Mouse (Mus musculus) frontal cortex, postnatal 25 days (tissue): ENCODE data around the gene Spire2.

ENCODE experiments used
- DNase-seq, 2 experiments: peaks; one replicate each; pipeline ENCODE4 v3.0.0; 2022; ENCODE audit warnings: low spot score in 2 of 2

Spire2 gene

DNA sequence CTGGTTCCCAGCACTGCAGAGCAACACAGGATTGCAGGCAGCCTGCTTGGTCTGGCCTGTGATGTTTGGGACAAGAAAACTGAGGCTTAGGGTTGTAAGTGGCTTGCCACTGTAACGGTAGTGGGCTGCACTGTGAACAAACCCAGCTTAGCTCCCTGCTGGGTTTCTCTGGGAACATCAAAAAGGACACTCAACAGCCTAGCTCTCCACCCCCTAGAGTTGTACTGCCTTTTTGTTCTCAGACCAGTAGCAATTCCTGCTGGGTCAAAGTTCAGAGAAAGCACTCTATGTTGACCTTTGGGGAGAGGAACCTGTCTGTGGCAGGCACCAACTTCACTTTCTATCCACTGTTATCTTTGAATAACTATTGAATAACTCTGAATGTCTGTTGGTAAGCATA, 2.0 kb downstream of the Spire2 start:
- DNase-seq: no peak

GRCm38 (mm10) chr8:123337475-123337874, 5.0 kb downstream of the Spire2 start:
- DNase-seq: no peak

DNA sequence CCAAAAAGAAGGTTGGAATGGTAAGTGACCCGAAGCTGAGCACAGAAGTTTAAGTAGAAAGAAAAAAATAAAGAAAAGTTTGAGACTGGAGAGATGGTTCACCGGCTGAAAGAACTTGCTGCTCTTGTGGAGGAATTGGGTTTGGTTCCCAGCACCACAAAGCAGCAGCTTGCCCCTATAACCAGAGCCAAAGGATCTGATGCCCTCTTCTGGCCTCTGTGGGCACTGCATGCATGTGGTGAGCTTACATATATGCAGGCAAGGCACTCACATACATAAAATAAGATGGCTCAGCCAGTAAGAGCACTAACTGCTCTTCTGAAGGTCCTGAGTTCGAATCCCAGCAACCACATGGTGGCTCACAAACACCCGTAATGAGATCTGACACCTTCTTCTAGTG, 7.6 kb downstream of the Spire2 start:
- DNase-seq: no peak

DNA sequence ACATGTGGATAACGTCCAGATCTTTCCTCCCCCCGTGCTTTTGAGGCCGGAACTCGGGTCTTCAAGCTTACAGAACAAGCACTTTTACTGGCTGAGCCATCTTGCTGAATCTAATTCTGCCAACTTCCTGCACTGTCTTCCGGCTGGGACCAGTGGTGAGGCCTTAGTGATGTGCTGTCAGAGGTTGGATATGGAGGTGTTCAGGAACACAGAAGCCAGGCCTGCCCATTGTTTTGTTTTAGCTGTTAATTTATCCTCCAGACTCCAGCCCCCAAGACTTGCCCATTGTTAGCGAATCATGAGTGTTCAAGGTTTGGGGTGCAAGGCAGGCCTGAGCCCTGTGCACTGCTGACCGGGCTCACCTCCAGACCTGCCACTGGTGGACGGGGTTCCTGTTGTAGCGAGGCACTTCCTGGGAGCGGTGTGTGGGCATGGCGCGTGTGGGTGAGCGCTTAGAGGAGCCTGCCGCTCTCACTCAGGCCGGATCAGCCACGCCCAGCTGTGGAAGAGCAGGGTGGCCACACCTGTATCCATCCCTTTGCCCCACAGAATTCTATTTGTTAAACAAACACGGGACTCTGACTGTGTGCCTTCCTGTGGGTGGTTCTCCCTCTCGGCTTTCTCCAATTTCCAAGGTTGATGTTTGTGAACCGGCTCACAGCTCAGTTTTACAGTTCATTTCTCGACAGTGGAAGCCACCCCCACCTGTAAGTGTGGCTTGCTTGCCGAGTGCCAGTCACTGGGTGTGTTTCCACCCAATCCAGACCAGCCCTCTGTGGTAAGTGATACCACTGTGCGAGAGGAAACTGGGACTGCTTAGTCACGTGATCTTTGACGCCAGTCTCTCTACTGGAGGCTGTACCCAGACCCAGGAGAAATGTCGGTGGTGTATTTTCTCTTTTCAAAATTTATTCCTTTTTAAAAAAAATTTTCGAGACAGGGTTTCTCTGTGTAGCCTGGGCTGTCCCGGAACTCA, 8.8 kb downstream of the Spire2 start:
- DNase-seq: no peak

DNA sequence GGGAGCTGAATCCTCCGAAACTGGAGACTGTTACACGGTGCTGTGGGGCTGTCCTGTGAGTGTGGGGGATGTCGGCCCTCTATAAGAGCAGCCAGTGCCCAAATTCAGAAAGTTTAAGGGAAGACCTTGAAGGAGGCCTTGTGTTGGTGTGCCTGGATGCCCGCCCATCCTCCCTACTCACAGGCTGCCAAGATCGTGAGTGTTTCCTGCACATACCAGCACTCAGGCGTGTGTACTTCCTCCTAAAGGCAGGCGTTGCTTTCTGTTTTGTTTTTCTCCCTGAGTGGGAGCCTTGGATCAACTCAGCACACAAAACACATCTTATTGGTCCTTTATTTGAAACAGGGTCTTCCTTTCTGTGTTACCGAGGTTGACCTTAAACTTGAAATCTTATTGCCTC, 9.7 kb downstream of the Spire2 start:
- DNase-seq: no peak

DNA sequence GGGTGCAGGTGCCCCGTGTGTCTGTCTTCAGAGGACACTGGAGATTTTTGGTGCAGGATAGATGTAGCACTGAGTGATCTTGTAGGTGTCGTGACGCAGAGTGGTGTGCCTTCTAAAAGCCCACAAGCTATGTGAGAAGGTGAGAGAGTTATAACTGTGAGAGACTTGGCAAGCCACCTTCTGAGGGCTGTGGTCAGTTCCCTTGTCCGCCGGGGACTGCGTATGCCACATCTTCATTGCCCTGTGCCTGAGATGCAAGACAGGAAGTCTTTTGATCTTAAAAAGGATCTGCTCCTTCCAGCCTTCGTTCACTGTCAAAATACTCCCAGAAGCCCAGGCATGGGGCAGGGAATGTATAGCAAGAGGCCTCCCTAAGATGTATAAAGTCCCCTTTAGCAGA, 10.4 kb downstream of the Spire2 start:
- DNase-seq: no peak

- DNase-seq: no peak
Observed at GRCm38 (mm10) chr8:123343422-123343821, 10.9 kb downstream of the Spire2 start.

GRCm38 (mm10) chr8:123345135-123345534, 12.6 kb downstream of the Spire2 start:
- DNase-seq: no peak

GRCm38 (mm10) chr8:123345856-123346255, 13.3 kb downstream of the Spire2 start:
- no peak for DNase-seq

DNA sequence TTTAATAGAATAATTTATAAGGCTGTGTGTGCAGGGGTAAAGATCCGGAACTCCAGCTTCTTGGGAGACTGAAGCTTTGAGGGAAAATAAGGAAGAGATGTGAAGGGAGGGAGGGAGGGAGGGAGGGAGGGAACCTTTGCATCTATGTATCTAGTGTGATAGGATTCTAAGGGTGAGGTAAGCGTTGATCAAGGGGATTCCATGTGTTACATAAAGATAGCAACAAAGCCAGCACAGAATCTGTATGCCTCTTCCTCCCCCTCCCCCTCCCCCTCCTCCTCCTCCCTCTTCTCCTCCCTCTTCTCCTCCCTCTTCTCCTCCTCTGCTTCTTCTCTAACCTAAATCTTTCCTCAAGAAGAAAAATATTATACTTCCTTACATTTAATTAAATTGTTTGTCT, 14.8 kb downstream of the Spire2 start:
- no peak for DNase-seq

- DNase-seq: no peak
Observed at GRCm38 (mm10) chr8:123348237-123348843, 15.8 kb downstream of the Spire2 start.

DNA sequence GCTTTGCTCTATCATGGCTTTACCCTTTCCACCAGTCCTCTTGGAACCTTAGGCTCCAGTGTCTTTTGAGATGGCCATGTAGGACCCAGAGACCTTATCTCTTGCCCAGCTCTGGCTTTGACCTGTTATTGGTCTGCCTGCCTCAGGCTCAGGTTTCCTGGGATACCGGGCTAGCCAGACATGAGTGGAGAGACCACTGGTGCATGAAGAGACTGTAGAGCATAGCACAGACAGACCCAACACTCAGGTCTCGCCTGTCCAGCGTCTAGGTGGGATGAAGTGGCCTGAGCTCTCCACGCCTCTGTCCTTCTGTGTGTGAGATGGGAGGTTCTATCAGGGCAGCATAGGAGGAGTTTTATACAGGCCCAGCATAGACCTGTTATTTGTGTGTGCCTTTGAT, 16.6 kb downstream of the Spire2 start:
- no peak for DNase-seq

GRCm38 (mm10) chr8:123352118-123352517, 19.6 kb downstream of the Spire2 start:
- DNase-seq: no peak

- DNase-seq: no peak
Observed at GRCm38 (mm10) chr8:123352786-123353185, 20.3 kb downstream of the Spire2 start.

- DNase-seq: no peak
Observed at GRCm38 (mm10) chr8:123353216-123353615, 20.7 kb downstream of the Spire2 start.

DNA sequence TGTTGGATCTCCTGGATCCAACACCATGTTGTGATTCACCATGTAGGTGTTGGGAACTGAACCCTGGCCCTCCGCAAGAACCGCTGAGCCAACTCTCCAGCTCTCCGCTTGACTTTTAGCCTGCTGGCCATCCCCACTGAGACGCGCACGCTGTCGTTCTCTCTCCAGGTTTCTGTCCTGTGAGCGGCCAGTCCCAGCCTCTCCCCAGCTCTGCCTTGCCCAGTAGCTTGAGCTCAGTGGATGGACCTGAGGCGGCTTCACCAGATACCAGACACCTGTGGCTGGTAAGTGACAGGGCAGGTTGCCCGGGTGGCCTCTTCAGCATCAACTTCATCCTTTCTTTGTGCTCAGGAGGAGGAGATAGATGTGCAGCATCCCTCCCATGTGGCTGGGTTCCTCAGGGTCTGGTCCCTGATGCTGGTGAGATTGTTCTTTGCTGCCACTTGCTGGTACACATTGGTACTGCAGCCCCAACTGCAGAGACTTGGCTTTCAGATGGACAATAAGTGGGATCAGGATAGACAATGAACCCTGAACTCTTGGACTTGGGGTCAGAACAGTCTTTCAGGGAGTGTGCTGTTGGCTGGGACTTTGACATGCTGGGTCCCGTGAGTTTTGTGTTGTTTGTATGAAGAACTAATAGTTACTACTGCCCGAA, 28.7 kb downstream of the Spire2 start:
- DNase-seq: peak; percentile 84 to 92

DNA sequence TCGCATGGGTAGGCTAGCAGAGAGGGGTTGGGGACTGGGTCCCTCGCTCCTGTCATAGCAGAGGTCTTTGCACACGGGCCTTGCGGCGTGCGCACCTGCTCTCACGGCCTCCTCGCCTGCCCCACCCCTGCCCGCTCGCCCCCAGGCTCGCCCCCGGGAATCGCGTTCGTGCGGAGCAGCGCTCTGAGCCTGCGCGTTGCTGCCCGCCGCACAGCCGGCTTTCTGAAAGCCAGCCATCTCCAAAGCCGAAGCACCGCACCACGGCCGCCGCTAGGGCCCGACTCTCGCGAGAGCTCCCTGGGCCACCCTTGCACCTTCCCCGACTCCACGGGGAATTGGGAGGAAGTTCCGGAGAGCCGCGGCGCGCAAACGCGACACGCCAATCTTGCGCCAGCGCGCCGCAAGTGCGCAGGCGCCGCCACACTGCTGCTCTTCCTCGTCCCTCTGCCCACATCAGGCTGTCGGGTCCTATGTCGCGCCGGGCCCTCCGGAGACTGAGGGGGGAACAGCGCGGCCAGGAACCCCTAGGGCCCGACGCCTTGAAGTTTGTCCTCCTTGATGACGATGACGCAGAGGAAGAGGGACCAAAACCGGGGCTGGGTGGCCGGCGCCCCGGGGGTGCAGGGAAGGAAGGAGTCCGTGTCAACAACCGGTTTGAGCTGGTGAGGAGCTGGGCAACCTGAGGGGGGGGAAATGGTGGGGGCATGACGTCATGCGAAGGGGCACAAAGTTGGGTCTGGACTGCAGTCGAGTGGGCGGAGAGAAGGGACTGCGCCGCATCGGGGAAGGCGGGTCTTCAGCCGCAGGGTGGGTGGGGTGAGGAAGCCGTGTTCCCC, 41.1 kb downstream of the Spire2 start, which contains the start of gene Tcf25:
Gene Tcf25 (plus strand): TSS at position 351 of the 836 bp plus-strand sequence.
- DNase-seq: peak; percentile 86 to 94

- peak; percentile 84 to 89 for DNase-seq
Observed at GRCm38 (mm10) chr8:123374239-123374578, 41.7 kb downstream of the Spire2 start.

- no peak for DNase-seq
Observed at GRCm38 (mm10) chr8:123375701-123376100, 43.2 kb downstream of the Spire2 start.

GRCm38 (mm10) chr8:123376106-123376505, 43.6 kb downstream of the Spire2 start:
- DNase-seq: no peak

- DNase-seq: no peak
Observed at GRCm38 (mm10) chr8:123381711-123382110, 49.2 kb downstream of the Spire2 start.

DNA sequence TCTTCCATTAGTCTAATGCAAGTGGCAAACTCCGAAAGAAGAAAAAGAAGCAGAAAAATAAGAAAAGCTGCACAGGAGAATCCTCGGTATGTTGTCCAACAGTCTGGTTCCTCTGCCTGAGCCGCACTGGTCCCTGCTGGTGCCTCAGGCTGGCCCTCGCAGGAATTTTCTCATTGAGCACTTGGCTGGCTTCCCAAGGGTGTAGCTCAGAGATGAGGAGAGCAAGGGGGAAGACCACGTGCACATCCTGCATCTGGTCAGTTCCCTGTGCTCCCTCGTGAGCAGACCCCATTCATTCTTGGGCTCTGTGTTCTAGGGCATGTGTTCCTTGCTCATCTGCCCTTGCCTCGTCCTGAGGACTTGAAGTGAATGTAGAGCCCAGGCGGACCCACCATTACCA, 50.0 kb downstream of the Spire2 start:
- DNase-seq: no peak
